ENCODE assay signal across 15 mouse cellular contexts in genomic region chr19:53751420-53752185, GRCm38 (mm10).
A peak's percentile ranks its signal among the peaks of the same experiment; 100 is the strongest.
DNase-seq lines count a peak whose midpoint lies in the region; ATAC-seq and TF ChIP-seq lines count a peak whose summit lies in the region.
"Had no signal": no experiment of that assay in that cellular context is flagged by ENCODE, and none has a peak within 500 bp of the region (broad histone marks: within the 10 kb centered on the region; RNA-seq: fewer than 3 reads in every experiment).

No protein-coding gene starts in this region.

- peaks cover 5% of the 10 kb centered on the region for H3K79me2 ChIP-seq in myocyte (ENCODE audit: control insufficient read depth, insufficient read depth)

- H3K9me3 ChIP-seq in hindbrain, embryonic 13.5 days = no peaks in the 10 kb centered on the region
- H3K9me3 ChIP-seq: intestine, embryonic 15.5 days; neural tube, embryonic 13.5 days had no signal

- H3K36me3 ChIP-seq in myocyte (ENCODE audit: control insufficient read depth, insufficient read depth) = peaks cover 11% of the 10 kb centered on the region
- no peaks in the 10 kb centered on the region for H3K36me3 ChIP-seq in hindbrain, embryonic 13.5 days
- H3K36me3 ChIP-seq: G1E; intestine, embryonic 15.5 days; neural tube, embryonic 13.5 days had no signal

- no peak for ATAC-seq in hindbrain, embryonic 13.5 days (ENCODE audit: low FRiP score)
- ATAC-seq: intestine, embryonic 15.5 days; liver, postnatal 0 days had no signal

- H3K27me3 ChIP-seq in myocyte (ENCODE audit: control insufficient read depth, insufficient read depth, insufficient read length) = no peaks in the 10 kb centered on the region
- H3K27me3 ChIP-seq in hindbrain, embryonic 13.5 days = no peaks in the 10 kb centered on the region
- H3K27me3 ChIP-seq: intestine, embryonic 15.5 days; neural tube, embryonic 13.5 days had no signal

- TF ChIP-seq POLR2A in myocyte (IDR thresholded peaks at IDR 0.05; ENCODE audit: insufficient read length, low read depth) = no peak

- peak; percentile 62 for DNase-seq in gastrocnemius, adult 18-20 months (ENCODE audit: low spot score)
- no peak for DNase-seq in gastrocnemius, postnatal 4 days (ENCODE audit: low spot score in 2 of 2)
- peak; percentile 12 to 21 for DNase-seq in left cerebral cortex, postnatal 36 days (ENCODE audit: low spot score in 2 of 2)
- DNase-seq in left cerebral cortex, postnatal 14 days (ENCODE audit: low spot score in 2 of 2) = no peak
- DNase-seq in heart, adult 9 months (ENCODE audit: low spot score in 2 of 2) = peak; percentile 39 to 57
- DNase-seq: layer of hippocampus, adult 9-11 months; liver, postnatal 0 days; retina, postnatal 1 day had no signal

- no peak overlapping the region for H3K9ac ChIP-seq in hindbrain, embryonic 13.5 days
- H3K9ac ChIP-seq: intestine, embryonic 15.5 days; liver, postnatal 0 days; neural tube, embryonic 13.5 days had no signal

- intact Hi-C loops in left cerebral cortex, postnatal 36 days (cut with DNase I) = loop anchor here (10.0 kb wide), 2 partner anchors 347 to 1463 kb away; no protein-coding TSS in a partner anchor
- intact Hi-C loops in left cerebral cortex, postnatal 14 days (cut with DNase I) = no loop called here

- no peak overlapping the region for H3K27ac ChIP-seq in hindbrain, embryonic 13.5 days
- H3K27ac ChIP-seq: intestine, embryonic 15.5 days; kidney, postnatal 0 days; macrophage; neural tube, embryonic 13.5 days had no signal

- WGBS in hindbrain, embryonic 13.5 days = 74% methylated on average over 22 of the region's 22 CpGs

- no peaks in the 10 kb centered on the region for H3K4me1 ChIP-seq in hindbrain, embryonic 13.5 days (replicated peaks)

- no peak overlapping the region for H3ac ChIP-seq in myocyte (ENCODE audit: control insufficient read depth, insufficient read length)

- H3K4me3 ChIP-seq in myocyte = no peak overlapping the region
- H3K4me3 ChIP-seq in hindbrain, embryonic 13.5 days = no peak overlapping the region
- H3K4me3 ChIP-seq: intestine, embryonic 15.5 days; neural tube, embryonic 13.5 days had no signal

- H3K4me2 ChIP-seq in myocyte (ENCODE audit: low read depth) = no peak overlapping the region
- H3K4me2 ChIP-seq in hindbrain, embryonic 13.5 days = no peak overlapping the region
- H3K4me2 ChIP-seq: intestine, embryonic 15.5 days; neural tube, embryonic 13.5 days had no signal

TF ChIP-seq in myocyte, 11 proteins besides CTCF, POLR2A, EP300 and RAD21:
- peak in 2 of 3 experiments; percentile 50 to 70 for TF ChIP-seq MYOG (IDR thresholded peaks at IDR 0.05; ENCODE audit: control insufficient read depth in 1 of 3, insufficient read depth in 1 of 3, insufficient read length in 2 of 3, low read depth in 2 of 3)
- no peak for TF ChIP-seq TCF3 (IDR thresholded peaks at IDR 0.05; ENCODE audit: insufficient read length, low read depth)
- TF ChIP-seq MYOD1 (IDR thresholded peaks at IDR 0.05; ENCODE audit: control insufficient read depth in 1 of 3, insufficient read length in 2 of 3, low read depth in 2 of 3) = peak in 2 of 3 experiments; percentile 36 to 58

Comparison
In these comparisons a context has a peak if more than half of its experiments do, and no peak if none do; other contexts are left out.
1. DNase-seq: peak in gastrocnemius, adult 18-20 months (single experiment), left cerebral cortex, postnatal 36 days (2 of 2) and heart, adult 9 months (2 of 2); none in gastrocnemius, postnatal 4 days (0 of 2) and left cerebral cortex, postnatal 14 days (0 of 2).